Mouse (Mus musculus) liver, embryonic 16.5 days (tissue): Measurements from ENCODE around the gene P2rx5. TPM values are rescaled to one million over a fixed set of nuclear protein-coding genes. Genes with fewer than 3 reads are reported as not detected.
A peak's percentile ranks its signal among the peaks of the same experiment; 100 is the strongest.

ENCODE experiments used
- ATAC-seq: fragments of 200-750 bp; cut with Nextera tagmentation; 2 replicates; pipeline ENCODE4 v1.8.0; 2017; ENCODE audit warnings: low read depth, mild to moderate bottlenecking, moderate number of reproducible peaks, moderate library complexity
- H3K27ac ChIP-seq: fragments of 300-500 bp; sonication (generic); 2 replicates; pipeline ENCODE4 v1.5.1; 2014; ENCODE audit warnings: mild to moderate bottlenecking, low read length
- H3K27me3 ChIP-seq: fragments of 300-500 bp; sonication (generic); 2 replicates; pipeline ENCODE4 v1.6.1; 2014; ENCODE audit warnings: low read depth, low read length, mixed read lengths; ENCODE audit not compliant: control insufficient read depth, insufficient read depth
- H3K36me3 ChIP-seq: fragments of 300-500 bp; sonication (generic); 2 replicates; pipeline ENCODE4 v1.6.1; 2014; ENCODE audit warnings: mild to moderate bottlenecking; ENCODE audit not compliant: control insufficient read depth, insufficient read depth
- H3K4me1 ChIP-seq: fragments of 300-500 bp; sonication (generic); 2 replicates; pipeline ENCODE4 v1.6.1; 2014; ENCODE audit warnings: low read depth, low read length, mixed read lengths; ENCODE audit not compliant: control insufficient read depth
- H3K4me2 ChIP-seq: fragments of 300-500 bp; sonication (generic); 2 replicates; pipeline ENCODE4 v1.6.1; 2014; ENCODE audit warnings: low read depth, low read length, mixed read lengths
- H3K4me3 ChIP-seq: fragments of 300-500 bp; sonication (generic); 2 replicates; pipeline ENCODE4 v1.5.1; 2014; ENCODE audit warnings: low read depth, mild to moderate bottlenecking, low read length
- H3K9ac ChIP-seq: fragments of 300-500 bp; sonication (generic); 2 replicates; pipeline ENCODE4 v1.6.1; 2014; ENCODE audit warnings: low read depth, low read length
- H3K9me3 ChIP-seq: fragments of 300-500 bp; sonication (generic); replicated peaks from 2 replicates; pipeline ENCODE4 v1.6.1; 2016; ENCODE audit warnings: low read length; ENCODE audit not compliant: control insufficient read depth
- WGBS: fragments of 180-500 bp; shearing (Covaris S2); extraction: QIAGEN DNeasy Blood & Tissue Kit; methylation state at CpG from one replicate; pipeline ENCODE4 v1.1.7; 2014; ENCODE audit not compliant: insufficient replicate concordance; 5-methylcytosine and 5-hydroxymethylcytosine counted together
- polyA plus RNA-seq: library from polyadenylated mRNA; unstranded; fragments of >200 nt; fragmentation: Nextera tagmentation; extraction: Ambion mirVana; gene quantifications from 2 replicates; pipeline ENCODE4 v1.2.1, GENCODE M21; 2015

P2rx5 gene
- polyA plus RNA-seq, 1 experiment from 2014 or later: 0.22 TPM

GRCm38 (mm10) chr11:73137591-73138501 lies 22.4 kb upstream of the P2rx5 start, which contains the start of gene Haspin:
Haspin (minus strand) TSS chr11:73138294.
- H3K27me3 ChIP-seq: no peaks in the 10 kb centered on the region
- peak; percentile 97 for ATAC-seq
- peak within 1 kb of the TSS; percentile 82 for H3K4me2 ChIP-seq
- peak within 1 kb of the TSS; percentile 97 for H3K4me3 ChIP-seq
- H3K9me3 ChIP-seq: no peaks in the 10 kb centered on the region
- H3K36me3 ChIP-seq: peaks cover 7% of the 10 kb centered on the region
- peak within 1 kb of the TSS; percentile 75 for H3K27ac ChIP-seq
- peak within 1 kb of the TSS; percentile 93 for H3K9ac ChIP-seq
- under 1% methylated on average over 83 of the region's 84 CpGs for WGBS
- peaks cover 30% of the 10 kb centered on the region for H3K4me1 ChIP-seq

- no peak overlapping the region for H3K4me3 ChIP-seq
- no peak for ATAC-seq
- no peak overlapping the region for H3K4me2 ChIP-seq
- H3K9ac ChIP-seq: no peak overlapping the region
- no peaks in the 10 kb centered on the region for H3K4me1 ChIP-seq
- no peaks in the 10 kb centered on the region for H3K36me3 ChIP-seq
- H3K9me3 ChIP-seq: no peaks in the 10 kb centered on the region
- 71% methylated on average over 1 of the region's 1 CpGs for WGBS
- no peak overlapping the region for H3K27ac ChIP-seq
- no peaks in the 10 kb centered on the region for H3K27me3 ChIP-seq
These were observed 15.9 kb upstream of the P2rx5 start for GRCm38 (mm10) chr11:73144261-73144681.

- no peak overlapping the region for H3K4me3 ChIP-seq
- H3K9me3 ChIP-seq: no peaks in the 10 kb centered on the region
- no peak for ATAC-seq
- no peak overlapping the region for H3K4me2 ChIP-seq
- H3K27me3 ChIP-seq: no peaks in the 10 kb centered on the region
- H3K4me1 ChIP-seq: no peaks in the 10 kb centered on the region
- H3K9ac ChIP-seq: no peak overlapping the region
- 60% methylated on average over 11 of the region's 11 CpGs for WGBS
- no peaks in the 10 kb centered on the region for H3K36me3 ChIP-seq
- no peak overlapping the region for H3K27ac ChIP-seq
These were observed 13.9 kb upstream of the P2rx5 start for GRCm38 (mm10) chr11:73146026-73146974.

GRCm38 (mm10) chr11:73146975-73147365 lies 13.3 kb upstream of the P2rx5 start:
- H3K27ac ChIP-seq: no peak overlapping the region
- H3K4me3 ChIP-seq: no peak overlapping the region
- no peak overlapping the region for H3K9ac ChIP-seq
- H3K27me3 ChIP-seq: no peaks in the 10 kb centered on the region
- 49% methylated on average over 7 of the region's 7 CpGs for WGBS
- no peaks in the 10 kb centered on the region for H3K4me1 ChIP-seq
- H3K9me3 ChIP-seq: no peaks in the 10 kb centered on the region
- H3K4me2 ChIP-seq: no peak overlapping the region
- ATAC-seq: no peak
- no peaks in the 10 kb centered on the region for H3K36me3 ChIP-seq

- ATAC-seq: no peak
- H3K27ac ChIP-seq: no peak overlapping the region
- no peaks in the 10 kb centered on the region for H3K36me3 ChIP-seq
- no peak overlapping the region for H3K4me3 ChIP-seq
- no peaks in the 10 kb centered on the region for H3K27me3 ChIP-seq
- no peaks in the 10 kb centered on the region for H3K4me1 ChIP-seq
- H3K4me2 ChIP-seq: no peak overlapping the region
- H3K9ac ChIP-seq: no peak overlapping the region
- 72% methylated on average over 9 of the region's 9 CpGs for WGBS
- no peaks in the 10 kb centered on the region for H3K9me3 ChIP-seq
These were observed 12.0 kb upstream of the P2rx5 start for GRCm38 (mm10) chr11:73148209-73148608.

GRCm38 (mm10) chr11:73155071-73155470 lies 5.2 kb upstream of the P2rx5 start:
- Histone ChIP-seq H3K9me3 (no peaks in the 10 kb centered on the region), H3K4me2 (no peak overlapping the region), H3K36me3 (no peaks in the 10 kb centered on the region), H3K4me1 (no peaks in the 10 kb centered on the region), H3K4me3 (no peak overlapping the region), H3K27ac (no peak overlapping the region), H3K27me3 (peaks cover 9% of the 10 kb centered on the region), H3K9ac (no peak overlapping the region)
- 57% methylated on average over 6 of the region's 6 CpGs for WGBS
- no peak for ATAC-seq

- 33% methylated on average over 6 of the region's 6 CpGs for WGBS
- Histone ChIP-seq H3K4me2 (peak overlapping the region; percentile 65), H3K4me3 (peak overlapping the region; percentile 46; the same call in 1 of the 2 replicates), H3K4me1 (no peaks in the 10 kb centered on the region), H3K9ac (no peak overlapping the region), H3K9me3 (no peaks in the 10 kb centered on the region), H3K27ac (no peak overlapping the region), H3K27me3 (peaks cover 24% of the 10 kb centered on the region), H3K36me3 (no peaks in the 10 kb centered on the region)
- no peak for ATAC-seq
These were observed 585 bp downstream of the P2rx5 start for GRCm38 (mm10) chr11:73160811-73161200.

GRCm38 (mm10) chr11:73161616-73162015 lies 1.4 kb downstream of the P2rx5 start:
- H3K36me3 ChIP-seq: no peaks in the 10 kb centered on the region
- H3K9me3 ChIP-seq: no peaks in the 10 kb centered on the region
- 69% methylated on average over 4 of the region's 4 CpGs for WGBS
- H3K4me3 ChIP-seq: no peak overlapping the region
- no peak overlapping the region for H3K27ac ChIP-seq
- no peak overlapping the region for H3K4me2 ChIP-seq
- no peak overlapping the region for H3K9ac ChIP-seq
- peaks cover 24% of the 10 kb centered on the region for H3K27me3 ChIP-seq
- ATAC-seq: no peak
- H3K4me1 ChIP-seq: no peaks in the 10 kb centered on the region
